Mouse (Mus musculus) right cerebral cortex, postnatal 25 days (tissue): Measurements from ENCODE around the gene Dnaaf5.

ENCODE experiments used
- DNase-seq: peaks from one replicate; pipeline ENCODE4 v3.0.0; 2022

The Dnaaf5 gene

DNA sequence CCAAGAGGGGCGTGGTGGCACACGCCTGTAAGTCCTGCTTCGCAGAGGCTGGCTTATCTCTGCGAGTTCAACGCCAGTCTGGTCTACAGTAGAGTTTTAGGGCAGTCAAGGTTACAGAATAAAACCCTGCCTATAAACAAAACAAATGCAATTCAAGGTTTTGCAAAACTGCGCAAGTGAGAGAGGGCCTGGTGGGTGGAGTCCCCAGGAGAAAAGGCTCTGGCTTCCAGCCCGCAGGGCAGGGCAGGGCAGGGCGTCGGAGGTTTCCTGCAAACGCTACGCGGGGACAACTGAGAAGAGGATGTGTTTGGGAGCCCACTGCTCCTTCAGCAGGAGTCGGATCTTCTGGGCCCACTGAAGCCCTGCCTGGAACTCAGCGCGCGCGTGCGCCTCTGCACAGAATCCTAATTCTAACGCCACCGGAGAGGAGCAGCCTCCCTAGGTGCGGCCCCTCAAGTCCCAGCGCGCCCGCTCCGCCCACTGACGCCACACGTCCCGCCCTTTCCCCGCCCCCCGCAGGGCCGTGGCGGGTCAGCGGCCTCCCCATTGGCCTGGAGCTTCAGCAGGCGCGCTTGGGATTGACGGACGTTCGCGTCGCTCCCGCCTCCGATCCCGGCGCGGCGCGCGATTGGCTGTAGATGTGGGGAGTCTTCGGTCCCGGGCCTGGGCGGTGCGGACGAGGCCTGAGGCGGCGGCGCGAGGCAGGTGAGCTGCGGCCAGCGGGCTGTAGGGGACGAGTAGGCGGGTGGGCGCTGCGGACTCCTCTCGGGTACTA is 50.2 kb downstream of the Dnaaf5 start, which contains the start of gene Sun1:
TSS of gene Sun1 (plus strand) at position 643 of the 775 bp plus-strand sequence.
- DNase-seq: peak; percentile 99

- no peak for DNase-seq
Measured at GRCm38 (mm10) chr5:139200770-139201569, 50.9 kb downstream of the Dnaaf5 start.

DNA sequence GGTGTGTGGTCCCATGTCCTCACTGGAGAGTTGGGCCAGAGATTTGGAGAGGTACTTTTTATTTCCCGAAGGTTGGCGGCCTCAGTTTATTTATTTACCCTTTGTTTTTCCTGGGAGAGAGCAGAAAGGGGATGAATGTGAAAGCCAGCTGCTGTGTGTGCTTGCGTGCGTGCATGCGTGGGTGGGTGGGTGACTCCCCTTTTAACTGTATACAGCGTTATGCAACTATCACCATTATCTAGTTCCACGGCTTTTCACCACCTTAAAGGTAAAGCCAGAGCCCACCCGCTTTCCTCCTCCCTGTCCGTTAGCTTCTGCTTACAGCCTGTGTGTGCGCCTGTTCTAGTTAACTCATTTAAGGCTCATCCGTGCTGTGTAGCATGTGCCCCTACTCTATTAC is 52.1 kb downstream of the Dnaaf5 start:
- DNase-seq: no peak

GRCm38 (mm10) chr5:139203312-139203711 is 53.3 kb downstream of the Dnaaf5 start:
- no peak for DNase-seq

DNA sequence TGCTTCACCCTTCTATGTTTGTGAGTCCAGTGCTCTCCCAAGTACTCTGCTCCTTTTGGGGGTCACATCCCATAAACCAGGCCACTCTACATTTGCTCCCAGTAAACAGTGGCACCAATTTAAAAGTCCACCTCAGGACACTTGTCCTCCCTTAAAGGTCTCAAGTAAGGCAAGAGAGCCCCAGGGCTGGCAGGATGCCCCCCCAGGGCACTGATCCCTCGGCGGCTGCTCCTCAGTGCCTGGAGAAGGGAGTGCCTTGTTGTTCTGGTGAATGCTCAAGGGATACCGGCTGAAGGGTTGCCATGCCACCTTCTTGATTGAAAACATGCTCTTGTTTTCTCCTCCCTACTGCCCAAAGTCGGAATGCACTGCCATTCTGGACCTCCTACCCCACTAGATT is 56.1 kb downstream of the Dnaaf5 start:
- no peak for DNase-seq

- no peak for DNase-seq
Measured at GRCm38 (mm10) chr5:139206525-139206924, 56.5 kb downstream of the Dnaaf5 start.

DNA sequence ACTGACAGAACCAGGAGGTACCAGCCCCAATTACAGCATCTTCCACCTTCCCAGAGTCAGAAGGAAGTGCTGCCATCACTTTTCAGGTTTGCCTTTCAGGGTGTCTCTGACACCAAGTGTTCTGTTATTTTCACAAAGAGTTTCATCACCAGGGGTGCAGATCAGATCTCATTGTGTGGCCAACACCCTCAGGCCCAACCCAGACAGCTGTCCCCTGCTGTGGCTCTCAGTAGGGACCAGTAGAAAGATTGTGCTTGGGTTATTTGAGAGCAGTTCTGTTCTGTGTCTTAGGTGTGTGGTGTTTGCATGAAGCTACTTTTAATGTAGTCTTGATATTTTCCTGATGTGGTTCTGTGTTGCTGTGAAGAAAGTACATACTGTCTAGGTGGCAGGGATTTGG is 58.2 kb downstream of the Dnaaf5 start:
- DNase-seq: no peak

- DNase-seq: no peak
Measured at GRCm38 (mm10) chr5:139208871-139209684, 59.1 kb downstream of the Dnaaf5 start.

- no peak for DNase-seq
Measured at GRCm38 (mm10) chr5:139209685-139210026, 59.6 kb downstream of the Dnaaf5 start.

GRCm38 (mm10) chr5:139211737-139212385 is 61.8 kb downstream of the Dnaaf5 start:
- no peak for DNase-seq

- DNase-seq: no peak
Measured at GRCm38 (mm10) chr5:139214298-139214697, 64.3 kb downstream of the Dnaaf5 start.

GRCm38 (mm10) chr5:139215184-139215583 is 65.2 kb downstream of the Dnaaf5 start:
- DNase-seq: no peak

DNA sequence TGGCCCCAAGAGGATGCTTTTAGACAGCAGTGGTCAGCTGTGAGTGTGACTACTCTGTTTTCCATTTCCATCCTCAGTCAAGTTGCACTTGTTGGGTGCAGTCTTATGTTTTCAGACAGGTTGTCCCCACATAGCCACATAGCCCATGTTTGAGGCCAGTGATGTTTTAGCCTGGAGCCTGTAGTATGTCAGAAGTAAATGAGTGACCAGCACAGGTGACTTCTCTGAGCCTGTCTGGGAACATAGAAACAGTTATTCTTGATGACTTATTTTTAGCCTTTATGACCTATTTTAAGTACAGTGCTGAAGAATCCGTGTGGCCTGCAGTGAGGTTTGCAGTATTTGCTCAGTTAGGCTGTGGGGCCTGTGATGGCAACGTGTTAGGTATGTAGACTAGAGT is 66.1 kb downstream of the Dnaaf5 start:
- DNase-seq: no peak

GRCm38 (mm10) chr5:139216774-139217173 is 66.8 kb downstream of the Dnaaf5 start:
- no peak for DNase-seq

DNA sequence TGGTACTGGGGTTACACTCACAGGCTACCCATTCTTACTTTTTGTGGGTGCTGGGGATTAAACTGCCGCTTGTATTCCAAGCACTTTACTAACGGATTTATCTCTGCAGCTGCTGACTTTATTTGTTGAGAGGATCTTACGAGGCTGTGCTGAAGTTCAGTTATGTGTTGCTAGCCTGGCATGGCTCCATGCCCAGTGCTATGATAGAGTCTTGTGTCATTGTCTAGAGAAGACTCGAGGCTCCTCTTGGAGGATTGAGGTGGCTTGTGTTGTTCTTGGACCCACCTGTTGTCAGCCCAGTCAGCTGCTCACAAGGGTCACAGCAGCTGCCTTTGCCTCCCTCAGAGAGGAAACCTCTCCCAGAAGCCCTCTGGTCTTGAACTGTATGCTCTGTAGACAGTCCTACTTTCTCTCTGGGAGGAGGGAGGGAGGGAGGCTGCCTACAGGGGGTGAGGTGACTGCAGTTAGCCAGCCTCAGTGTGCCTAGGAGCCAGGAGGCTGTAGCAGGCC is 70.0 kb downstream of the Dnaaf5 start:
- no peak for DNase-seq

GRCm38 (mm10) chr5:139220610-139221009 is 70.6 kb downstream of the Dnaaf5 start:
- no peak for DNase-seq

- no peak for DNase-seq
Measured at GRCm38 (mm10) chr5:139223331-139223730, 73.3 kb downstream of the Dnaaf5 start.

GRCm38 (mm10) chr5:139227236-139227635 is 77.2 kb downstream of the Dnaaf5 start:
- DNase-seq: no peak

DNA sequence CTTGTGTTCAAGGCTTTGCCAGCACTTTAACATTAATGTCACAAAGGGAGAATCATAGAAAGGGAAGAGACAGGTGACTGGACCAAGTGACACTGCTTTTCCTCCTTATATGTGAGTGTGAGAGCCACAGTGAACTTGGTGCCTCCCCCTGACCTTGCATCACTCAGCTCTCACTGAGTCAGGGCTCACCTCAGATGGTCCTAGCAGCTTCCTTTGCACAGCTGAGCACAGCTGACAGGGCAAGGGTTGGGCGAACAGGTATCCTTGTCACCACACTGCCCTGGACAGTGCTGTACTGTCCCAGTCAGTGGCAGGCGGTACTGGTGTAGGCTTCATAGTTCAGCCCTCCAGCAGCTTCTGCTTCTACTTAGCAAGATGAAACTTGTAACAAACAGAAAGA is 77.6 kb downstream of the Dnaaf5 start:
- DNase-seq: no peak

- no peak for DNase-seq
Measured at GRCm38 (mm10) chr5:139228318-139228717, 78.3 kb downstream of the Dnaaf5 start.

DNA sequence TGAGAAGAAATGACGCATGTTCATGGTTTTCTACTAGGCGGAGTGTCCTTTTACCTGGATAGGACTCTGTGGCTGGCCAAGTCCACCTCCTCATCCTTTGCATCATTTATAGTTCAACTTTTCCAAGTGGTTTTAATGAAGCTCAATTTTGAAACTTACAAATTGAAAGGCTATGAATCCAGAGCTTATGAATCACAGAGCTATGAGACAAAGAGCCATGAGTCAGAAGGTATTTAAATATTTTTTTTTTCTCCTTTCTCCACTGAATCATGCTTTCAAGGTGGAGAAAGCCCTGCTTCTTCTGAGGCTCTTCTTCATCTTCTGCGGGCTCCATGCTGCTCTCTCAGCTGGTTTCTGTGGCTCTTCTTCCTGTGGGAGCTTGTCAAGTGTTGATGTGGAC is 79.7 kb downstream of the Dnaaf5 start:
- no peak for DNase-seq

- DNase-seq: no peak
Measured at GRCm38 (mm10) chr5:139232083-139232482, 82.1 kb downstream of the Dnaaf5 start.

GRCm38 (mm10) chr5:139234423-139234822 is 84.4 kb downstream of the Dnaaf5 start:
- DNase-seq: no peak
